Mouse (Mus musculus): ENCODE measurements around the gene Galr3.
"Not testable (repeated sequence)": the region's sequence is repeated elsewhere in the genome, so short reads cannot be mapped to it uniquely, and the experiment has no call there.

Gene Galr3

GRCm38 (mm10) chr15:79026511-79027290 lies 15.0 kb upstream of the Galr3 start:
- no peak for DNase-seq (ENCODE audit: low read depth, low spot score)

- no peak for DNase-seq (ENCODE audit: low read depth, low spot score)
Measured at GRCm38 (mm10) chr15:79027291-79028205, 14.1 kb upstream of the Galr3 start.

DNA sequence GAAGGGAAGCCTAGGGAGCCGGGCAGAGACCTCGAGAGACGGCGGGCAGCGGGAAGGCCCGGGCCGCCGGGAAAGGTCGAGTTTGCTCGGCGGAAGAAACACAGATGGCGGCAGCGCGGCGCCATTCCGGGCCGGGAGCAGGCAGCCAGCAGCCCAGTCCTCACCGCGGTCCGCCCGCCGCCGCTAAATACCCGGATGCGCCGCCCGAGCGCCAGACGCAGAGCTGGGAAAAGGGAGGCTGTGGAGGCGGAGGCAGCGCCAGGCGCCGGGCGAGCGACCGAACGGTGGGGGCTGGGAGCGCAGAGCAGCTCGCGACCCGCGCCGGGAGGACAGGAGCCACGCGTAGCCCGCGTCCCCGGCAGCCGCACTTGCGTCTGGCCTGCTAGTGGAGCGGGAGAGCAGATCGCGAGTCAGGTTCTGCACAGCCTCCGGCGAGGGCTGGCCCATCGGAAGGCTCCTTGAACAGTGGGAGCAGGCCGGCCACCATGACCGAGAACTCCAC lies 13.4 kb upstream of the Galr3 start, which contains the start of gene H1f0:
TSS of gene H1f0 (plus strand) at position 214 of the 502 bp plus-strand sequence.
- DNase-seq (ENCODE audit: low read depth, low spot score), result peak; percentile 88

DNA sequence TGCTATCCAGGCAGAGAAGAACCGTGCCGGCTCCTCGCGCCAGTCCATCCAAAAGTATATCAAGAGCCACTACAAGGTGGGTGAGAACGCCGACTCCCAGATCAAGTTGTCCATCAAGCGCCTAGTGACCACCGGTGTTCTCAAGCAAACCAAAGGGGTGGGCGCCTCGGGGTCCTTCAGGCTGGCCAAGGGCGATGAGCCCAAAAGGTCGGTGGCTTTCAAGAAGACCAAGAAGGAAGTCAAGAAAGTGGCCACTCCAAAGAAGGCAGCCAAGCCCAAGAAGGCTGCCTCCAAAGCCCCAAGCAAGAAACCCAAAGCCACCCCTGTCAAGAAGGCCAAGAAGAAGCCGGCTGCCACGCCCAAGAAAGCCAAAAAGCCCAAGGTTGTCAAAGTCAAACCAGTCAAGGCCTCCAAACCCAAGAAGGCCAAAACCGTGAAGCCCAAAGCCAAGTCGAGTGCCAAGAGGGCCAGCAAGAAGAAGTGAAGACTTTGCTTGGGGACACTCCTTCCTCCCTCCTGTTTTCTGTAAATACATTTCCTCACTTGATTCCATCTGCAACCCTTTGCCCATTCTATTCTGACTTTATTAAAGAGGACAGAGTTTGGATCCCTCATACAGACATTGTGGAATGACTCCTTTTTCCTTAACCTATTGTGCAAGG lies 12.7 kb upstream of the Galr3 start:
- no peak for DNase-seq (ENCODE audit: low read depth, low spot score)

DNA sequence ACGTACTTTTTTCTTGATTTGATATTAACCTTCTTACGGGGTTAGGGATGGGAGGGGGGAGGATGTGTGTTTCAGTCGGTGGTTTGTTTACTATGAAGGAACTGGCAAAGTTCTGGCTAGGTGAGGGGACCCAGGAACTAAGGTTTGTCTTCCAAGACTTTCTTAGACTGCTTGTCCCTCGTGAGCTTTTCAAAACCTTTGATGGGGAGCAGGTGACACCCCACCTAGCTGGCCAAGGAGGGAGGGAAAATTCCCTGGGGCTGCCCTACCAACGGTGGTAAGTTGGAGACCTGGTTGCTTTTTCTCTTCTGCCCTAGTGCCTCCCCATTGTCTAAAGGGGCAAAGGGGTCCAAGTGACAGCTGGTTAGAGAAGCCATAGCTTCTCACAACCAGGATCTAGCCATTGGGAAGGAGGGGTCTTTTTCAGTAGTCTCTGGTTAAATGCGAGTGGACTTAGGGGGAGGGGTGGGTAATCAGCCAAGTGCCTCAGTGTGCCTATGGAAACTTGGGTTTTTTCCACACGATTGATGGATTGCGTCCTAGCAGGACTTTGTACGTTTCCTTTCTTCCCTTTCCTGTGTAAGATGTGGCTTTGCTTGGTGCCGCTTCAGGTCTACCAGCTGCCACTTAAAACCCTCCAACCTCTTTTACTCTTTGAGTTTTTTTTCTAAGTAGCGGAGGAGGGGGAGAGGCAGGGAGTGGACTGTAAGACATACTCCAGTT lies 12.0 kb upstream of the Galr3 start:
- DNase-seq (ENCODE audit: low read depth, low spot score), result no peak

DNA sequence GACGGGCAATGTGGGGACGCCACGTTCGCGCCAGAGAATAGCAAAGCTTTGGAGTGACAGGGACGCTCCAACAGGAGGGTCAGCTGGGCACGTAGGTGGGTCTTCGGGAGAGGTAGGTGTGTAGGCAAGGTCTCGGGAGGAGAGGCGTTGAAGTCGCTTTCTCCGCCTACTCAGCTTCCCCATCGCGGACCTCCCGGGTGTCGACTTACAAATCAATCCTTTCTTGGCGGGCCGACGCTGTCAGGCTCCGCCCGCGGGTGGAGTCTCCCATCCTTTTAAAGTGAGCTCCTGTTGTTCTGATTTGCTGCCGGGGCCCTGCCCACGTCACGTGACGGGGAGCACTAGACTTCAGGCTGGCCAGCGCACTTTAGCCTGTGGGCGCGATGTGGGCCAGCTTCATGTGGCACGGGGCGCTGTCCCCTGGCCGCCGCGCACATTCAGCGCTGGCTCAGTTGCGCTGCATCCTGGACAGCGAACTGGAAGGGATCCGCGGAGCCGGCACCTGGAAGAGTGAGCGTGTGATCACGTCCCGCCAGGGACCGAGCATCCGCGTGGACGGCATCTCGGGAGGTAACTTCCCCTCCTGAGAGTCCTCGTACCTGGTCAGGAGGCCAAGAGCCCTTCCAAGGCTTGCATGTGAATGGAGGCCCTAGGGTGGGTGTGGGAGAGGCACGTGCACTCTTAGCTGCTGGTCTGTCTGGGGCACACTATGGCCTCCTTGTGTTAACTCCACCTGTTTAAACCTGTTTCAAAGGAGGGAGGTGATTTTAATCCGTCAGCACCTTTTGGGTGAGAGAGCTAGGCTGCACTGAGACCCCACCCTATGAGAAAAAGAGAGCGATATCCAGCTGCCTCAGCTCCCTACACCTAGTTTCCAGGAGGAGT lies 10.9 kb upstream of the Galr3 start:
- peak; percentile 95 for DNase-seq (ENCODE audit: low read depth, low spot score)

DNA sequence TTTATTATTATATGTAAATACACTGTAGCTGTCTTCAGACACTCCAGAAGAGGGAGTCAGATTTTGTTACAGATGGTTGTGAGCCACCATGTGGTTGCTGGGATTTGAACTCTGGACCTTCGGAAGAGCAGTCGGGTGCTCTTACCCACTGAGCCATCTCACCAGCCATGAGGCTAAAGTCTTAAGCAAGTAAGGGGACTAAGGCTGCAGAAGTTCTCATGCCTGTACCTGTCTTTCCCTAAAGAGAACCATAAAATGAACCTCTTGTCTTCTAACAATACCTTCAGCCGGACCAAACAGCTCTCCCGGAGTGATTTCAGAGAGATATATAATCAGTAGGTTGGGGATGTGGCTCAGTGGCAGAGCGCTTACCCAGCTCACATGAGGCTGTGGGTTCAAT lies 9.8 kb upstream of the Galr3 start:
- not testable (repeated sequence) for DNase-seq (ENCODE audit: low read depth, low spot score)

GRCm38 (mm10) chr15:79037913-79038328 lies 3.8 kb upstream of the Galr3 start:
- DNase-seq (ENCODE audit: low read depth, low spot score), result peak; percentile 78

- DNase-seq (ENCODE audit: low read depth, low spot score), result no peak
Measured at GRCm38 (mm10) chr15:79038331-79038730, 3.4 kb upstream of the Galr3 start.

- no peak for DNase-seq (ENCODE audit: low read depth, low spot score)
Measured at GRCm38 (mm10) chr15:79038853-79039252, 2.8 kb upstream of the Galr3 start.

DNA sequence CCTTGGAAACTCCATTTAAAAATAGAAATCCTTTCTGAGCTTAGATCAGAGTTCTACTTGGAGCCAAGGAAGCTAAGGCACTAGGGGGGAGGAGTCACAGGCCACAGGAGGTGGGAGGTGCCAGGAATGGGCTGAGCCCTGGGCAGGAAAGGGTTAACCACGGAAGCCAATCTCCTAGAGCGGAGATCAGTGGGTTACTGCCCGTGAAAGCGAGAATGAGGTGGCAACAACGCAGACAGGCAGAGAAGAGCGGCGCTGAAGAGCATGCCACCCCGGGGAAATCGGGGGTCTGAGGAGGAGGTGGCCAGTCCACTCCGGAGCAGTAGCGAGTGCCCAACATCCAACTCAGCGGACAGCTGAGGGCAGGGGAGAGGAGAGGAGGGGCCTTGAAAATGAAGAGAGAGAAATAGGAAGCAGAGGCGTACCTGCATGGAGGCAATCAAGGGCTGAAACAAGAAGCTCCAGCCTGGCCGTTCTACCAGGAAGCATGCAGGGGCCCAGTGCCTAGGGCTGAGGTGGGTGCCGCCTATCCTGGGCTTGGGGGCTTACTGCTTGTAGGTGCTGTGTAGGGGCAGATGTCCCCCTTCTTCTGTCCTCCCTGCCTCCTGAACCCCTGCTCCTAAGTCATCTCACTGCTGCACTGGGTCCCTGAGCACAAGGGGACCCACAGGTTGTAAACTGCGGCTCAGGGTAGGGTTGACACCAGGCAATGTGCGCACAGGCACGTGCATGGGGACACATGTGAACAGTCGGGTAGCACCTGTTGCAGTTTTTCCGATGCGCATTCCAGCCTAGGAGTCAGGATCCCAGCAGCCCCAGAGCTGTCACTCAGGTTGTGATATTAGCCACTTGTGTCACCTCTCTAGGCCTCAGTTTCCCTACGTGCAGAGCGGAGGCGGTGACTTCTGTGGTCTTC lies 926 bp upstream of the Galr3 start:
- no peak for DNase-seq (ENCODE audit: low read depth, low spot score)

DNA sequence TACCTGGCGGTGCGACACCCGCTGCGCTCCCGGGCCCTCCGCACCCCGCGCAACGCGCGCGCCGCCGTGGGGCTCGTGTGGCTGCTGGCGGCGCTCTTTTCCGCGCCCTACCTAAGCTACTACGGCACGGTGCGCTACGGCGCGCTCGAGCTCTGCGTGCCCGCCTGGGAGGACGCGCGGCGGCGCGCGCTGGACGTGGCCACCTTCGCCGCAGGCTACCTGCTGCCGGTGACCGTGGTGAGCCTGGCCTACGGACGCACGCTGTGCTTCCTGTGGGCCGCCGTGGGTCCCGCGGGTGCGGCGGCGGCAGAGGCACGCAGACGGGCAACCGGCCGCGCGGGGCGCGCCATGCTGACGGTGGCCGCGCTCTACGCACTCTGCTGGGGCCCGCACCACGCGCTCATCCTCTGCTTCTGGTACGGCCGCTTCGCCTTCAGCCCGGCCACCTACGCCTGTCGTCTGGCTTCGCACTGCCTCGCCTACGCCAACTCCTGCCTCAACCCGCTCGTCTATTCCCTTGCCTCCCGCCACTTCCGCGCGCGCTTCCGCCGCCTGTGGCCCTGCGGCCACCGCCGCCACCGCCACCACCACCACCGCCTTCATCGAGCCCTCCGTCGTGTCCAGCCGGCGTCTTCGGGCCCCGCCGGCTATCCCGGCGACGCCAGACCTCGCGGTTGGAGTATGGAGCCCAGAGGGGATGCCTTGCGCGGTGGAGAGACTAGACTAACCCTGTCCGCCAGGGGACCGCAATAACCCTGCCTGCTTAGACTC lies 1.2 kb downstream of the Galr3 start:
- DNase-seq (ENCODE audit: low read depth, low spot score), result no peak

DNA sequence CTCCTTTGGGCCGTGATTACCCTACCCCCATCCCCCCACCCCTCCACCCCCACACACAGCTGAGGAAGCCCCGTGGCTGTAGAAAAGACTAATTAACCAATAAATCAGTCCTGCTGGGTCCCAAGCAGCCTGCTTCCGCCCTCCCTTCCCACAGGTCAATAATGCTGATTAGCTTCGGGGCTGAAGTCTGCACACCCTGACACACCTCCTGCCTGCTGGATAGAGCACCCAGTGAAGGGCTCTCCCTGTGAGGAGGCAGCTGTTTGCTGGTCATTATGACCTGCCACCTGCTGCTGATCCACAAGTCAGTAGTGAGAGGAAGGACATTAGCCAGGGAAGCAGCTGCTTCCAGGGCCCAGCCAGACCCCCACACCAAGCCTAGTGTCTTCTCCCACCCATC lies 3.2 kb downstream of the Galr3 start:
- DNase-seq (ENCODE audit: low read depth, low spot score), result no peak

DNA sequence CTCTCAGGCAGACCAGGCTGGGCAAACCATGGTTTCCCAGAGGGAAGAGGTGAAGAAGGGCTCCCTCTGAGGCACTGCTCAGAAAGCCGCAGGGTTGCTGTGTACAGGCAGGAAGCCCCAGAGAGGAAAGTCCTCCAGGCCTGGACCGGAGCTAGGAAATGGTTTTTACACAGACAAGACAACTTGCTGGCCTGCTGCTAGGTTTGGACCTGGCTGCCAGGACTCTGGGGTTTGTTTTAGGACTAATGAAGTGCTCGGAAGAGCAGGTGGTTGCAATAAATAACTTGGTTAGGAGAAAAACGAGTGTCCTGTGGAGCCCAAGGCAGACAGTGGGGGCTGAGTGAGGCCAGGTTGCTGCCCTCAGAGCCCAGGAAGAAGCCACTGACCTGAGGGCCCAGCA lies 6.5 kb downstream of the Galr3 start:
- DNase-seq (ENCODE audit: low read depth, low spot score), result no peak

DNA sequence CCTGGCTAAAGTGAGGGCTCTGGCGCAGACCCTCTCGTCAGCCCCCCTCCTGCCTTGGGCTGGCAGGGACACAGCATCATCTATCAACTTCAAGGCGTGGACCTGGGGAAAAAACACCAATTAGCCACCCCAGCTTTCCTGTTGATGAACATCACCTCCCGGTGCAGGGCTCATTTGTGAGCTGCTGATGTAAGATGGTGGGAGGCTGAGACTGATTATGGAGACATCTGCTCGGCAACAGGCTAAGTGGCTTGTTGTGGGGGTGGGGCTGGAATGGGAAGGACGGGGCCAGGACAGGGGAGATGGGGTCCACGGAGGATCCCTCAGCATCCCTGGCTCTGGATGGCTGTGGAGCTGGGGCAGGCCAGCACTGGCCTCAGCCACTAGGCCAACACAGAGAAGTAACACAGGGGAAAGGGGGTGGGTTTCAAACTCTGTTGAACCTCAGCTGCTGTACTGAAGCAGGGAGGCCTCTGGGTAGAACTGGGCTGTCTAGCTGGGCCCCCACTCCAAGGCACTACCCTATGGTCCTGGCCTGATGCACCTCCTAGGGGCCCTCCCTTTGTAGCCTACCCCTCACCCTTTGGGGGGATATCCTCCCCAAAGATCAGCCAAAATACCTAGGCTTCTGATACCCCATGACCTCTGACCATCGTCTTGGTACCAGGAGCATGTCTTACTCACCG lies 8.6 kb downstream of the Galr3 start:
- no peak for DNase-seq (ENCODE audit: low read depth, low spot score)

DNA sequence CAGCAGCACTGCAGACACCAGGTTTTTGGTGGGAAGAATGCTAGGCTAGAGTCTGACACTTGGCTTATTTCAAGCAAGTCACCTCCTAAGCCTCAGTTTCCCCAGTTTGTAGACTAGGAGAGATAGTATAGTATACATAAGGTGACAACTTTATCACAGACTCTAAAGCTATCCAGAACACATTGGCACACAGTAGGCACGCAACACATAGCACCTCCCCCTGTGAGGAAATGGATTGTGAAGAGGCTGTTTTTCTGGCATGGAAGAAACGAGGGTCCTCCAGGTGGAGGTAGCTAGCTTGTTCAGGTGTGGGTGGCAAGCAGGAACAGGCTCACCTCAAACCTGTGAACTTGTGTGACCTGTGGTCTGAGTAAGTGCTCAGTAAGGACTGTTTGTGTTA lies 9.3 kb downstream of the Galr3 start:
- DNase-seq (ENCODE audit: low read depth, low spot score), result no peak

GRCm38 (mm10) chr15:79051461-79052360 lies 10.0 kb downstream of the Galr3 start:
- no peak for DNase-seq (ENCODE audit: low read depth, low spot score)

Data from forelimb bud, embryonic 11.5 days (tissue).